Mouse (Mus musculus) gastrocnemius, adult 2 months (tissue): ENCODE results near the gene Tspan32. TPM values are rescaled to one million over a fixed set of nuclear protein-coding genes. Genes with fewer than 3 reads are reported as not detected.

Experiments used
- DNase-seq: peaks from one replicate; pipeline ENCODE4 v3.0.0; 2022
- H3K27ac ChIP-seq: fragments of 200-600 bp; 2 replicates; pipeline ENCODE4 v1.8.1; 2022; ENCODE audit warnings: mild to moderate bottlenecking
- H3K4me3 ChIP-seq: fragments of 200-600 bp; 2 replicates; pipeline ENCODE4 v1.8.1; 2022; ENCODE audit warnings: mild to moderate bottlenecking, moderate library complexity
- CTCF ChIP-seq: fragments of 200-600 bp; IDR thresholded peaks from 2 replicates; pipeline ENCODE4 v1.8.1; 2022; ENCODE audit warnings: antibody characterized with exemption, mild to moderate bottlenecking, moderate library complexity
- intact Hi-C: fragments of 180-260 bp; cut with DNase I; formaldehyde crosslinking; loops from one replicate; pipeline ENCODE4 v1.15.1; 2025
- long read RNA-seq, 2 experiments: library from polyadenylated mRNA; stranded (forward); transcript quantifications; one replicate each; pipeline ENCODE4 v2.0.0; 2021
- total RNA-seq, 2 experiments: library from RNA; stranded (reverse); gene quantifications; 2 replicates each; pipeline ENCODE4 v1.2.3; 2021

Gene Tspan32
- under 1 TPM; 0.23 to 0.39 TPM for total RNA-seq
- long read RNA-seq, experiment 1 = 0 reads
- long read RNA-seq, experiment 2 = 0 reads

DNA sequence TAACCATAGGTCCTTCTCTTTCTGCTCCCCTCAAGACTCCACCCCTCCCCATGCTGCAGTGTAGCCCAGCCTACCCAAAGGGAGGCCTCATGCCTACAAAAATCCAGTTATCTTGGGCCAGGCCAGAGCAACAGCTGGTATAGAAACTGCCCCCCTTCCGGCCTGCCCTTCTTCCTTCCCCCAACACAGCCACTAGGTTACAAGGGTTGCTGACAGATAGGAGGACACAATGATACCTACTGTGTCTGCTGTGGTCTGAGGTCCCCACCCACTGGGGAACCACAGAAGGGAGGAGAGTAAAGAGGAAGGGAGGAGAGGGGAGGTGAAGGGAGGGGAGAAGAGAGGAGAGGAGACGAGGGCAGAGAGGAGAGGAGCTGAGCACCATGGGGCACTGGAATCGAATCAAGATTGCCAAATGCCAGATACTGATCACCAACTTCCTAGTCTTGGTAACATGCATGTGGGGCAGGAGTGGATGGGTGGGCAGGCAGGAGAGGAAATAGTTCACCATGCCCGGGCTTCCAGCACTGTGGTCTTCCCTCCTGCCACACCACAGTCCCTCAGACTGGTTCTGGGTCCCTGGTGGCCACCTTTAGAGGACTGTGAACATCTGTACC, at the start of gene Tspan32:
TSS of gene Tspan32 (plus strand) at position 320 of the 617 bp plus-strand sequence.
- intact Hi-C loops = loop anchor here (5.0 to 10.0 kb wide), 2 partner anchors 132 to 460 kb away; partner anchors contain the start of gene Cdkn1c
- peak within 1 kb of the TSS; percentile 51 for H3K27ac ChIP-seq
- no peak for TF ChIP-seq CTCF
- H3K4me3 ChIP-seq = peak within 1 kb of the TSS; percentile 21; the same call in 1 of the 2 replicates
- DNase-seq = no peak

DNA sequence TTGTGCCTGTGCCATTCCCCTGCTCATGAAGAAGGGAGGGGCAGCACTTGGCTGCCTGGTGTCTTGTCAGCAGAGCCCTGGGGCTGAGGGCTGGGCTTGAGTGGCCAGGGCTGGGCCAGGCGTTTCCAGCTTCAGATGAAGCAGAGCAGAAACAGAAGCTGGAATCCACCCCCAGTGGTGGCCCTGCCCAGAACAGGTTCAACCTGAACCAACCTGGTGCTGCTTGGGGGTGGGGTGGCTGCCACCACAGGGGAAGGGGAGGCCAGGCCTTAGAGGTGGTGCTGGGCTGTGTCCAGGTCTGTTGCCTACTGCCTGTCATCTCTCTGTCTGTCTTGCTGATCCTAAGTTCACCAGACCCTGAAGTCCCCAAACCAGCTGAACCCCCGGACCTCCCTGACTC, 48.8 kb upstream of the Tspan32 start:
- DNase-seq = no peak
- intact Hi-C loops = no loop called here
- H3K4me3 ChIP-seq = no peak overlapping the region
- H3K27ac ChIP-seq = no peak overlapping the region
- no peak for TF ChIP-seq CTCF

DNA sequence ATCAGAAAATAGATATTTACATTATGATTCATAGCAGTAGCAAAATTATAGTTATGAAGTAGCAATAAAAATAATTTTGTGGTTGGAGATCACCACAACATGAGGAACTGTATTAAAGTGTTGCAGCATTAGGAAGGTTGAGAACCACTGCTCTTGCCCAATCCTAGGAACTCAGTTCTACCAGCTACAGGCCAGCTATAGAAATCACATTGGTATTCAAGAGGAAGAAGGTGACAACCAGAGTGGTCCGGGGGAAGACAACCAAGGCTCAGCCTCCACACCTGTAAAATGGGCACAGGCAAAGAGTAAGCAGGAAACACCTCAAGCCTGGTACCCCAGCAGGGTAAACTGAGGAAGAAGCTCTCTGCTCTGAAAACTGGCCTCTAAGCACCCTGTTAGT, 46.0 kb upstream of the Tspan32 start:
- DNase-seq = no peak
- intact Hi-C loops = no loop called here
- Histone ChIP-seq H3K27ac (no peak overlapping the region), H3K4me3 (no peak overlapping the region)
- no peak for TF ChIP-seq CTCF

GRCm38 (mm10) chr7:142959752-142960151, 45.1 kb upstream of the Tspan32 start:
- no peak for TF ChIP-seq CTCF
- DNase-seq = no peak
- intact Hi-C loops = no loop called here
- Histone ChIP-seq H3K4me3 (no peak overlapping the region), H3K27ac (no peak overlapping the region)

- no peak overlapping the region for H3K27ac ChIP-seq
- peak overlapping the region; percentile 68 for H3K4me3 ChIP-seq
- DNase-seq = peak; percentile 44
- no peak for TF ChIP-seq CTCF
- intact Hi-C loops = no loop called here
Measured at GRCm38 (mm10) chr7:142967414-142967883, 37.4 kb upstream of the Tspan32 start.

- peak; percentile 25 for DNase-seq
- intact Hi-C loops = no loop called here
Measured at GRCm38 (mm10) chr7:142967884-142968808, 36.7 kb upstream of the Tspan32 start.

GRCm38 (mm10) chr7:142968809-142969511, 35.9 kb upstream of the Tspan32 start, which contains the start of gene Ascl2:
TSS of gene Ascl2 (minus strand) at chr7:142969264.
- peak; percentile 25 for DNase-seq
- intact Hi-C loops = no loop called here
- Histone ChIP-seq H3K27ac (no peak within 1 kb of the TSS), H3K4me3 (peak within 1 kb of the TSS; percentile 68)
- no peak for TF ChIP-seq CTCF

More at GRCm38 (mm10) chr7:142967884-142968808, 36.7 kb upstream of the Tspan32 start:
- Histone ChIP-seq H3K4me3 (peak overlapping the region; percentile 68), H3K27ac (no peak overlapping the region)
- no peak for TF ChIP-seq CTCF

DNA sequence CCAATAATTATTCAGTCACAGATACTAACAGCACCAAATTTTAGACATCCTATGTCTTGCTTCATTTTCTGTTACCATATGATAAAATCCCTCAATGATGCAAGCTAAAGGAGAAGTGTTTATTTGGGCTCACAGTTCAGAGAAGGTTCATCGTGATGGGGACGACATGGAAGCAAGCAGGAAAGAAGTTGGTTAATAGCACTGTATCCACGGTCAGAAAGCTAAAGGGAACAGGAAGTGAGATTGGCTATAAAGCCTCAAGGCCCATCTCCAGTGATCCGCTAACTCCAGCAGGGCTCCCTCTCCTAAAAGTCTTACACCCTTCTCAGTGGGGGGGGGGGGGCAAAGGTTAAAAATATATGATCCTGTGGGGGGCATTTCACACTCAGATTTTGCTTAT, 22.9 kb upstream of the Tspan32 start:
- Histone ChIP-seq H3K27ac (no peak overlapping the region), H3K4me3 (no peak overlapping the region)
- TF ChIP-seq CTCF = no peak
- intact Hi-C loops = no loop called here
- DNase-seq = no peak

GRCm38 (mm10) chr7:142985146-142985545, 19.7 kb upstream of the Tspan32 start:
- H3K27ac ChIP-seq = no peak overlapping the region
- intact Hi-C loops = no loop called here
- no peak for DNase-seq
- no peak overlapping the region for H3K4me3 ChIP-seq
- TF ChIP-seq CTCF = no peak

DNA sequence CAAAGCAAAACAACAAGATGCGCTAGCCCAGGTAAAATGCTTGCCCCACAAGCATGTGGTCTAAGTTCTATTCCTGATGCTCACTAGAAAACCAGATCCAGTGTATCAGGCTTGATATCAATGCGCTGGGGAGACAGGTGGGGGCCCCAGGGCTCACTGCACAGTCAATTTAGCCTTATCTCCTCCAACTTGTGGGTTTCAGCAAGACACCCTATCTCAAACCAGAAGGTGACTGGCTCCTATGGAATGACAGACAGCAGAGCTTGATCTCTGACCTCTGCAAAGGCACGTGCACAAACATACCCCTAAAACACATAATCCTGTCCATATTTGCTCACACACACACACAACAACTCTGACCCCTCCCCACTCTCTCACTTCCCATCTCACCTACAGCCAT, 17.1 kb upstream of the Tspan32 start:
- intact Hi-C loops = no loop called here
- H3K27ac ChIP-seq = no peak overlapping the region
- H3K4me3 ChIP-seq = no peak overlapping the region
- DNase-seq = no peak
- no peak for TF ChIP-seq CTCF

- no peak for TF ChIP-seq CTCF
- intact Hi-C loops = no loop called here
- Histone ChIP-seq H3K4me3 (no peak overlapping the region), H3K27ac (no peak overlapping the region)
- DNase-seq = no peak
Measured at GRCm38 (mm10) chr7:142995004-142995403, 9.8 kb upstream of the Tspan32 start.

- no peak for TF ChIP-seq CTCF
- intact Hi-C loops = no loop called here
- DNase-seq = no peak
- Histone ChIP-seq H3K4me3 (no peak overlapping the region), H3K27ac (no peak overlapping the region)
Measured at GRCm38 (mm10) chr7:142995630-142996338, 9.1 kb upstream of the Tspan32 start.
